ENCODE assay signal across 12 mouse cellular contexts in the genomic region with DNA sequence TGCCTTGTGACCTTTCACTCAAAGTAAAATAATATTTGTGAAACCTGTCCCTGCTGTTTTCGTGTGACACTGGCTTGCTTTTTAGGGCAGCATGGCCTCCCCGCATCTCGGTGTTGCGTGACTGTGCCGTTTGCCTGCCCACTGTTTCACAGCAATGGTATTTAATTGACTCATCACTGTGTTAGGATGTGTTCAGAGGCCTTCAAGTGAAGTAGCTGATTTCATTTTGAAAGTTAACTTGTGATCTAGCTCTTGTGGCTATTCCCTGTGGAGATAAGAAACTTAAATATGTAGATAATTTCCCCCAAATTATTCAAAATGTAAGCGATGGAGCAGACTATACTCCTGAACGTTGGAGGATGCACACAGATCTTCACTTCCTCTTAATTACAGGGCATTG.
"Had no signal": no experiment of that assay in that cellular context is flagged by ENCODE, and none has a peak within 500 bp of the region (broad histone marks: within the 10 kb centered on the region; RNA-seq: fewer than 3 reads in every experiment).

No protein-coding gene starts in this region.

- ATAC-seq: liver, postnatal 0 days; midbrain, embryonic 16.5 days had no signal

- H3K4me3 ChIP-seq: limb, embryonic 12.5 days; liver, embryonic 13.5 days; lung, embryonic 15.5 days; midbrain, embryonic 12.5 days; neural tube, embryonic 13.5 days had no signal

- H3K9ac ChIP-seq: limb, embryonic 12.5 days; liver, embryonic 13.5 days; liver, postnatal 0 days; lung, embryonic 15.5 days; midbrain, embryonic 12.5 days; neural tube, embryonic 13.5 days had no signal

- H3K27ac ChIP-seq: limb, embryonic 12.5 days; liver, embryonic 13.5 days; lung, embryonic 15.5 days; midbrain, embryonic 12.5 days; neural tube, embryonic 13.5 days had no signal

- H3K36me3 ChIP-seq: limb, embryonic 12.5 days; liver, embryonic 13.5 days; lung, embryonic 15.5 days; midbrain, embryonic 12.5 days; neural tube, embryonic 13.5 days had no signal

- H3K9me3 ChIP-seq: limb, embryonic 12.5 days; liver, embryonic 13.5 days; lung, embryonic 15.5 days; midbrain, embryonic 12.5 days; neural tube, embryonic 13.5 days had no signal

- H3K4me1 ChIP-seq: limb, embryonic 12.5 days; midbrain, embryonic 12.5 days; neural tube, embryonic 13.5 days had no signal

- H3K4me2 ChIP-seq: limb, embryonic 12.5 days; liver, embryonic 13.5 days; lung, embryonic 15.5 days; midbrain, embryonic 12.5 days; neural tube, embryonic 13.5 days had no signal

- H3K27me3 ChIP-seq: limb, embryonic 12.5 days; liver, embryonic 13.5 days; lung, embryonic 15.5 days; midbrain, embryonic 12.5 days; neural tube, embryonic 13.5 days had no signal

- DNase-seq: kidney, postnatal 36 days; liver; liver, embryonic 13.5 days; liver, postnatal 0 days; retina, postnatal 1 day; right cerebral cortex, postnatal 4 days; thymus, postnatal 36 days had no signal
